Mouse (Mus musculus) thymus, postnatal 25 days (tissue): ENCODE results near the gene Fchsd2.

ENCODE experiments used
- DNase-seq: peaks from one replicate; pipeline ENCODE4 v3.0.0; 2022

Gene Fchsd2

GRCm38 (mm10) chr7:101074170-101074767 is 18.4 kb upstream of the Fchsd2 start:
- DNase-seq = no peak

- no peak for DNase-seq
Measured at GRCm38 (mm10) chr7:101083562-101084166, 9.0 kb upstream of the Fchsd2 start.

- DNase-seq = no peak
Measured at GRCm38 (mm10) chr7:101084816-101085456, 7.7 kb upstream of the Fchsd2 start.

DNA sequence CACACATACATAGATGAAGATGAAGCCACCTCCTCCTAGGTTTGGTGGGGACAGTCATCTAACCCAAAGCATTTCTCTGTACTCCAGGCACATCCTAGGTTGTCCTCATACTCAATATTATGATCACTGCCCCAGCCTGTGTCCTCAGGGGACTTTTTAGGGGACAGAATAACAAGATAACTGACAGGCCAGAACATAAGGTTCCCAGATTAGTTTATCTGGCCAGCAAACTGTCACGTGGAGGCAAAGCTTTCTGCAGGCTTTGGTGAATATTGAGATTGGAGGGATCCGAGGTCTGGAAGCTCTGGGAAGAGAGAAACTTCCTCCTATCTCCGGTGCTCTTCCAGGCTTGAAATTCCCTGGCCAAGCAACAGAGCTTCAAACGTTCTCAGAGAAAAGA is 6.9 kb upstream of the Fchsd2 start:
- no peak for DNase-seq

GRCm38 (mm10) chr7:101088687-101089086 is 4.0 kb upstream of the Fchsd2 start:
- no peak for DNase-seq

DNA sequence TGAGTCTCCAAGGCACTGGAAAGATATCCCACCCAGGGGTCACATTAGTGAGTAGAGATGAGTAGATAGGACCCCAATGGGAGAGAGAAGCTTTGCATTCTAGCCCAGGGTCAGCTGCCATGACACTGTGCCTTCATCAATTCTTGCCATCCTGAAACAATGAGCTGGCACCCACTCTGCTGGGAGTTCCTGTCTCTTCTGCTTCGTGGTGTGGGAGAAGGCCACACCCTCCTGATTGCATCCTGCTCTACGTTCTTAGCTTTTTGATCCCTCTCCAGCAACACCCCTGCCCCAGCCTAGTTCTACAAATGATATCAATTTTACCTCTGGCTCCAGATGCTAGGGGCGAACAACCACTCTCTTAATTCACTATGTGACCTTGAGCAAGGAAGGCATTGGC is 3.4 kb upstream of the Fchsd2 start:
- no peak for DNase-seq

GRCm38 (mm10) chr7:101093231-101093630 is 568 bp downstream of the Fchsd2 start:
- DNase-seq = peak; percentile 54

DNA sequence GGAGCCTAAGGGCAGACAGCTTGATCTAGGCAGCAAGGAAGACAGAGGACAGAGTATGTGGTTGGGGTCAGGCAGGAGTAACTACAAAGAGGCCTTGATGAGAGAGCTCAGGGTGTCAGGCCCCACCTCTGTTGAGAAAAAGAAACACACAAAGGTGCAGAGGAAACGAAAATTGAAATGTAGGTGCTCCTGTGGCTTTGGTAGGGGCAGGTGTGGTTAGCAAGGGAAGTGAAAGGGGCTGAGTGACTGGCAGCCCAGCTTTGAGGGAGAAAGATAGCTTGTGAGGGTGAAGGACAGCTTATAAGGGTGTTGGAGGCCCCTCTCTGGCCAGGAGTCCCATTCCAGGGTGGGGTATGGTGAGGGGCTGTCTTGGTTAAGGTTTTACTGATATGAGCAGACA is 2.1 kb downstream of the Fchsd2 start:
- DNase-seq = peak; percentile 68

DNA sequence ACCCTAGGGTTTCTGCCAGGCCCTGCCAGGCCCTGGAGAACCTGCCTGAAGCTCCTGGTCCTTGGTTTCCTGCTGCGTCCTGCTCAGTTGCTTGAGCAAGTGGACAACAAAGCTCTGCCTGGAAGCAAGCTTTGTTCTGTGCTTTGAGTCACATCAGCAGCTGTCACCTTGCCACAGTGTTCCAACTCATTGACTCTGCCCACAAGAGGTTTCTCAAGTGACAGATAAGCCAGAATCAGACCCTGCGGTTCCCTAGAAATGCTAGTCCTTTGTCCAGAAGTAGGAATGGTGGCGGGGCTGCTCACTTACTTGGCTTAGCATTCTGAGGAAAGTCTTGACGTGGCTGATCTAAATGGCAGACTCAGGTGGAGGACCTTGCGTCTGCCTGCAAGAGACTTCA is 2.9 kb downstream of the Fchsd2 start:
- no peak for DNase-seq

GRCm38 (mm10) chr7:101096576-101096975 is 3.9 kb downstream of the Fchsd2 start:
- no peak for DNase-seq

DNA sequence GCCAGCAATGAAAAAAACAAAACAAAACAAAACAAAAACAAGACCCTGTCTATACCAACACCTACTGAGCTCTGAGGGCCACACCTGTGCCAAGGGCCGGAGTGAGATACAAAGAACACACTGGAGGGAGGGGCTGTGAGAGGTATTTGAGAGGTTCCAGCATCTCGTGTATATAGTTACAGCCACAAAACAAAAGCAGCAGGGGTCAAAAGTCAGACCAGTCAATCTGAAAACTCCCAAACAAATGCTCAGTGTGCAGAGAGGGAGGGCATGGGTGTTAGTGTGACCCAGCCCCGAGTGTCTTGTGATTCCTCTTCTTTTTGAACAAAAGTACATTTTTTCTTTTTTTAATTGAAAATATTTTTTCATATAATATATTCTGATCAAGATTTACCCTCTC is 4.4 kb downstream of the Fchsd2 start:
- DNase-seq = no peak

DNA sequence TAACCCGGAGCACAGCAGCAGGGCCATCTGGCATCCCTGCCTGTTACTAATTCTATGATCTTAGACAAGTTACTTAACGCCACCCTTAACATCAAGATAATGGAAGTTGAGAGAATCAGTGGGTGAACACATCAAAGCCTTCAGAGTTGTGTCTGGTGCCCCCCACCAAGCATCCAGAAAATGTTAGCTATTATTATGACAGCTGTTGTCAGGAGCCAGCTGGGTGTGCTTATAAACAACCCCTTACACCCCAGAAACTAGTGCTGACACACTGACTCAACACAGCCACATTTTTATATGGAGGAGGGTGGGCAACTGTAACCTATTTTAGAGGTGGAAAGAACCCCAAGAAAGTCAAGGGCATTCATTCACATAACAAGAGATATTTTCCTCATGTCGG is 7.3 kb downstream of the Fchsd2 start:
- DNase-seq = no peak

GRCm38 (mm10) chr7:101101156-101101691 is 8.6 kb downstream of the Fchsd2 start:
- DNase-seq = no peak

DNA sequence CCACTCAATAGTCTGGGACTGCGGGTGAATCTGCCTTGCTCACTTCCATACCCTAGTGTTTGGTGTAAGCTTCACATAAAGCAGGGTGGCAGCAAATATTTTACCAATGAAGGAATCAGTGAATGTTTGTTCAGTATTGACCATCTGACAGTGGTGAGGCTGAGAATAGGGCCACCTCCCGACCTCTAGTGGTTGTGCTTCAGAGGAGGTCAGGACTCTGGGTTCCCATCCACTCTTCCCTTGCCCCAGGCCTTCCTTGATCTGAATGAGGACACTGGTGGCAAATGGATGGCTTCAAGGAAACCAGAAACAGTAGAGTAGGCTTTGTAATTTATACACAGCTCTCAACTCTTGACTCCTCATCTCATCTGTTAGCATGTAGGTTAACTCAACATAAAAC is 14.0 kb downstream of the Fchsd2 start:
- no peak for DNase-seq

GRCm38 (mm10) chr7:101107073-101107810 is 14.6 kb downstream of the Fchsd2 start:
- DNase-seq = peak; percentile 14

- peak; percentile 99 for DNase-seq
Measured at GRCm38 (mm10) chr7:101107968-101108652, 15.4 kb downstream of the Fchsd2 start.

DNA sequence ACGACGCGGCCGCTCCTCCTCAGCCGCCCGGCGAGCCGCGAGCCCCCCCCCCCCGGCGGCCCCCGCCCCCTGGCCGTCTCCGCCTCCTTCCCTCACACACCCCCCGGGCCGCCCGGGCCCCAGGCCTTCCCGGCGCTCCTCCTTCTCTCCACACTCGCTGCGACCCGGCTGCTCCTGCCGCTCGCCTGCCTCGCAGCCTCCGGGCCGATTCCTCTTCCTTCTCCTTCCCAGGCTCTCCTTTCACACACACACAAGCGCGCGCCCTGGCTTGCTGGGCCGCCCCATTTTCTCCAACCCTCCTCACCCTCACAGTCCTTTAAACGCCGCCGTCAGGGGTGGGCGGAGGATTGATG is 16.0 kb downstream of the Fchsd2 start:
- no peak for DNase-seq

- DNase-seq = peak; percentile 54
Measured at GRCm38 (mm10) chr7:101109006-101109855, 16.6 kb downstream of the Fchsd2 start.

DNA sequence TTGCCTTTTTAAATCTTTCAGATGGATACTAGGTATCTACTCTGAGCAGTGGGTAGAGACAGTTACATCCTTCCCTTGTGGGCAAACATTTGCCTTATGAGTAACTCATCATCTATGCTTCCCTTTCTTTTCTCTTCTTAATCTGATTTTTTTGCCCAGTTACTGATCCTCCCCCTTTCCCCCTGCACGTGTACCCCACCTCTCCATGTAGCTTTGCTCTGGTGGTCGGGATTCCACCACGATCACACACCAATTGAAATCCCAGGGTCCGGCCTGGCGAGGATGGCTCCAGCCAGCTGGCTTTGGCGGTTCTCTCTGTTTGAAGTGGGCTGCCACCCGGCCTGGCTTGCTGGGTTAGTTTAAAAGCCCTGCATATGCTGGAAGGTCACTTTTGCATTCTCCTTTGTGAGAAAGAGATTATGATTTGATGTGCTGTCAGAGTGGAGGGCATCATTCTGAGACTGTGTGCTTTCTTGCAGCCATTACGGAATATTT is 17.2 kb downstream of the Fchsd2 start:
- DNase-seq = no peak

GRCm38 (mm10) chr7:101113410-101113809 is 20.7 kb downstream of the Fchsd2 start:
- peak; percentile 19 for DNase-seq

DNA sequence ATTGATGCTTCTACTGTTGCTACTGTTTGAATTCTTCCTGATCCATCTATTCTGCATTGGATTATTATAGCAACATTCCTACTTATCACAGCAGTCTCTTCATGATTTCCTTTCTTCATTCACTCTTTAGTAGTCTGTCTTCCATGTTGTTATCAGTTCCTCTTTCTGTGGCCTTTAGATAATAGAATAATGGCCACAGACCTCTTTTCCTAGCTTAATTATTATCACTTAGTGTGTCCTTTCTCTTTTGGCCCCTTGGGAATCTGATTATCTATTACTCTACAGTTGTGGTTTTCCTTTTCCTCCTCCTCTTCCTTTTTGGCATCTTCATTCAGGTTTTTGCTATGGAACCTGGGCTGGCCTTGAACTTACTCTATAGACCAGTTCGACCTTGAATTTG is 21.7 kb downstream of the Fchsd2 start:
- DNase-seq = no peak

GRCm38 (mm10) chr7:101119391-101119790 is 26.7 kb downstream of the Fchsd2 start:
- no peak for DNase-seq
